Mouse (Mus musculus): Measurements from ENCODE around the gene Mta1.

Gene Mta1

DNA sequence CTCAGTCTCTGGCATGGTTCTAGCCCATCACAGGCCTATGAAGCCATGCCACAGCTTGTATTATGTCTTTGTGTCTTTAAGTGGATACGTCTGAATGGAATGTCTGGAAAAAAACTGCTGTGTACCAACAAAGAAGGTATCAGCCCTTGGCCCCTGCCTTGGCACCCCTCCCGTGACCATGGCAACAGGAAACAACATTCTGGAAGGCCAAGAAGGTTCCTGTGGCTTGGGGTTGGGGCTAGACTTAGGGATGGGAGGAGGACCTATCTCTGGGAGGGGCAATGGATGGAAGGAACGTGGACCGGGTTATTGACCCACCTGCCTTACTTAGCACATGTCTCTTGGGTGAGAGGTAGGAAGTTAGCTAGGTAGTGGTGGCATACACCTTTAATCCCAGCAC lies 51.3 kb downstream of the Mta1 start:
- no peak for DNase-seq (ENCODE audit: low spot score)

DNA sequence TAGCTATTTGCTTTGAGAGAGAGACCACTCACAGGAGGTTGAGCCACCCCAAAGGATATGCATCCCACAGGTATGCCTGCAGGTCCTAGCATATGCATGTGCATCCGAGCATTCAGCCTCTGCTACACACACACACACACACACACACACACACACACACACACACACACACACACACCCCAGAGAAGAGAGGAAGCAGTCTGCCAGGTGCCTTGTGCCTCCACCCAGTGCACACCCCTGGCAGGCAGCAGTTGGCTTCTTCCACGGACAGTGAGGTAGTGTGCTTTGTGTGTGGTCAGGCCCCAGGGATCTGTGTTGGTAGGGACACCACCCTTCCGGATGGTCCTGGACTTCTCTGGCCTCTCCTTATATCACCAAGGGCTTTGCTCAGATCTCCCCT lies 51.8 kb downstream of the Mta1 start:
- DNase-seq (ENCODE audit: low spot score), result no peak

DNA sequence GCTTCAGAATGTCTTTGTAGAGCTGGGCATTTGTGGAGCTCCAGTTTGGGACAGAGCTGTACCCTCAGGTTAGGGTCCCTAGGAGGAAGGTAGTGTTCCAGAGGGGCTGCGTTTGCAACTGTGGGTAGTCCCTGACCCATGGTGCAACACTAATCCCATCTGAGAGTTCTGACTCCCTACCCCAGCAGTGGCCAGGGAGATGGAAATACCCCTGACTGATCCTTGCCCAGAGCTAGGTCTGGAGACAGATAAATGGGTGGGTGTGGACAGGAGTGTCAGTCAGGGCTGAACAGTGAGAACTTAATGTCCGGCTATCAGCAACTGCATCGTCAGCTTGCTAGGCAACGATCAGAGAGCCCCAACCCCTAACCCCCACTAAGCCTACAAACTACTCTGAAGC lies 52.5 kb downstream of the Mta1 start:
- DNase-seq (ENCODE audit: low spot score), result no peak

DNA sequence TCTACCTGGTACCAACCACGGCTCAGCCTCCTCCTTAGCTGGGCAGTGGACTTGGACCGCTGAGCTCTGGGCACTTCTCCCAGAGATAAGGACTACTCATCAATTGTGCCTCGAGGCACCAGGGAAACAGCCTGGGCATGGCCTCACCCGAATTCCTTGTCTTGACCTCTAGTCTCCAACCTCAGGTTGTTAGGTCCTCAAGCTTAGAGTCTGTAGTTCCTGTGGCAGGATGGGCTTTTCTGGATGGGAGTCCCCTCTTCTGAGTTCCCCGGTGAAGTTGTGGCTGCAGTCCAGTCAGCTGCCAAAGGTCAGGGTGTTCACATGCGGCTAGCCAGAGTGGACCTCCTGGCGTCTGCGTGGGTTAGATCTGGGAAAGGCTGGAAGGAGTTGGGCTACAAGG lies 53.0 kb downstream of the Mta1 start:
- no peak for DNase-seq (ENCODE audit: low spot score)

DNA sequence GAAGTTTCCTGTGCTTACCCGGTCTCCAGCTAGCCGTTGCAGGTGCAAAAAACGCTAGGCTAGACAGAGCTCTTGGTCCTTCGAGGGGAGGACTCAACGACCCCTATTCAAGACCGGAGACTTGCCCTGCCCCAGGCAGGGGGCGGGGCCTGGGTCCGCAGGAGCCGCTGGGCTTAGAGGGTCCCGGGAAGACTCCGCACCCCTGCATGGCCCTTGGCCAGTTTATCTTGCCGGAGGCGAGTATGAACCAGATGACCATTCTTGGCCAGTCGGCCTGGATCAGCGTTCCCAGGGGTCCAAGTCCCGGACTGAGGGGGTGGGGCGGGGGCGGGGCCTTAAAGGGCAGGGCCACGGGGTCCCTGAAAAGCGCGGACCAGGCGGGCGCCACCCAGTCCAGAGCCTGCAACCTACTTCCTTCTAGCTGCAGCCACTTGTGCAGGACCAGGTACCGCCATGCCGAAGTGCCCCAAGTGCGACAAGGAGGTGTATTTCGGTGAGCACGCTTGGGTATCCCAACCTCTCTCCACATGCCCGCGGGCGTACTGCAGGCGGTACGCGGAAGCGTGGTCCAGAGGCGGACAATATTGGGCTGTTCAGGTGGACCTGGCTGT lies 53.7 kb downstream of the Mta1 start:
- DNase-seq (ENCODE audit: low spot score), result peak; percentile 45

DNA sequence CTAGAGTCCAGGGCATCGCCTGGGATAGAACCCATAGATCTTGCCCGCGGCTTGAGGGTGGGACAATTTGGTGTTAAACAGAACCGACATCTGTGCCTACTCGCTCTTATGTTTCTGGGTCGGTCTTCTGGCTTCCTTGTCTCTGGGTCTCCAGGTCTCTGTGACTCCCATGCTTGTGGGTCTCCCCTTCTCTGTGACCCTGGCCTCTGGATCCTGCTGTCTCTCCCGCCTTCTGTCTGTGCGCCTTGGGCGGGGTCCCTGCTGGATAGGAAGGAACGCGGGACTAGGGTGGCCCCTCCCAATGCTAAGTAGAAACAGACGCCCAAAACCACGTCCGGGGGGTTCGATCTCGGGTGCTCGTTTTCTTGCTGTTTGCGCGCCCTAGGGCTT lies 54.2 kb downstream of the Mta1 start:
- no peak for DNase-seq (ENCODE audit: low spot score)

DNA sequence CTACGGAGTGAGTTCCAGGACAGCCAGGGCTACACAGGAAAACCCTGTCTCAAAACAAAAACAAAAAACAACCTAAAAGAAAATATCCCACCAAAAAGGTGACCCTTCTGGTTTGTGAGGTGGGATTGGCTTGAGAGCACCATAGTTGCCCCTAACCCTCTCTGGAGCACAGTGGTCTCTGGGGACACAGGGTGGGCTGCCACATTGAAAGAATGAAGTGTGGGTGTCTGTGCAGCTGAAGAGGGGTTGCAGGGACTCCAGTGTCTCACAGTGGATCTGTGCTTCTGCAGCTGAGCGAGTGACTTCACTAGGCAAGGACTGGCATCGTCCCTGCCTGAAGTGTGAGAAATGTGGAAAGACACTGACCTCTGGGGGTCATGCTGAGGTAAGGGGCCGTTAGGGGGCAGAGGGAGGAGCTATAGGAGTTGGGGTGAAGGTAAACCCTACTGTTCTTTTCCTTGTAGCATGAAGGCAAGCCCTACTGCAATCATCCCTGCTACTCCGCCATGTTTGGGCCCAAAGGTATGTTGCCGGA lies 55.0 kb downstream of the Mta1 start:
- no peak for DNase-seq (ENCODE audit: low spot score)

DNA sequence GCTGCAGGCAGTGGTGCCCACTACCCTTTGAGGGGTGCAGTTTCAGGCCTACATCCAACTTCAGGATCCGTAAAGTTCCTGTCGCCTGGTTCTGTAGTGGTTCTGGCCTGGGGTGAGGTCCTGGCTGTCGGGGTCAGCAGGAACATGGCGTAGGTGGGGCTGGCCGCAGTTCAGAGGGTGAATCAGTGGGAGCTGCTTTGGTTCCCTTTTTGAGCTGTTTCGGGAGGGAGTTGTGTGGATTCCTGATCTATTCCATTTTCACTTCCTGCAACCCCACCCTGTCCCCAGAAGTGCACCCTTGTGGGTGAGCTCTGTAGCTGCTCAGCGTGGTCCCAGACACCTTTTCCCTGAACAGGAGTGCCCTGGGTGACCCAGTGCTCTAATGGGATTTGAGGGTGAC lies 55.9 kb downstream of the Mta1 start:
- no peak for DNase-seq (ENCODE audit: low spot score)

DNA sequence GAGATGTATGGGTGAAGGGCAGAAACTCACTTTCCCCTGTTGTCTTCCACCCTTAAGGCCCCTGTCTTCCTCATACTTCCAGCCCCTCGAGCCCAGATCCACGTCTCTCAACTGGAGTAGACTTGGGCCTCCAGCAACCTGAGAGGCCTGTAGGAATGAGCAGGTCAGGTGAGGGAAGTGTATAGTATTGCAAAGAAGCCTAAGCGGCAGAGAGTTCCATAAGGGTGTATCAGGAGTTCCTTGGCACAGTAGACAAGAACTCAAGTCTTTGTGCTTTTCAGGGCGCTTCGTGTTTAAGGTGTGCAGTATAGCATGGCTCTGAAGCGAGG lies 56.6 kb downstream of the Mta1 start:
- no peak for DNase-seq (ENCODE audit: low spot score)

DNA sequence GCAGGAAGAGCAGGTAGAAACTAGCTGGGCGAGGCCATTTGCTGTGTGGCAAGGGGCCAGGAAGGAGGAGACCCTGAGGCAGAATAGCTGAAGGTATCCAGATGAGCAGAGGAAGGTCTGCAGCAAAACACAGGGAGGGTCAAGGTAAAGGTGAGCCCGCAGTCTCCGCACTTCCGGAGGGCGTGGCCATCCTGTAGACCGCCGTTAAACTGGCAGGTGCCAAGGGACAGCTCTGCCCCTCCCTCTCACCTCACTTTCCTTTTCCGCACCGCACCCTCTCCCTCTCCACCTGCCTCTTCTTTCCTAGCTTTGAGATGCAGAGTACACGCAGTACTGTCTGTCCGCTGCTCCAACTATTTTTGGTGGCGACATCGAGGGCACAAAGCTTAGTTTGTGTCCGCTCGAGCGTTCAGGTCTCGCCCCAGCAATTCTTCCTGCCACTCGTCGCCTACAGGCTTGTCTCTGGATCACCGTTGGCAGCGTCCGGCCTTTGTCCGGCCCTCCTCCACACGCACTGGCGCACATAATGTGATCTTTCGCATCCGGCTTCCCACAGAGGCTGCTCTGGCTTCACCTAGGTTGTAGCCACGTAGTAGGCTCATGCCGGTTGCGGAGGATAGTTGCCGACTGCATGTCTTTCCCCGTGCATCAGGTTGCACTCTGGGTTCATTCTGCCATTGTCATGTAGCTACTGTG lies 57.1 kb downstream of the Mta1 start:
- DNase-seq (ENCODE audit: low spot score), result peak; percentile 69

DNA sequence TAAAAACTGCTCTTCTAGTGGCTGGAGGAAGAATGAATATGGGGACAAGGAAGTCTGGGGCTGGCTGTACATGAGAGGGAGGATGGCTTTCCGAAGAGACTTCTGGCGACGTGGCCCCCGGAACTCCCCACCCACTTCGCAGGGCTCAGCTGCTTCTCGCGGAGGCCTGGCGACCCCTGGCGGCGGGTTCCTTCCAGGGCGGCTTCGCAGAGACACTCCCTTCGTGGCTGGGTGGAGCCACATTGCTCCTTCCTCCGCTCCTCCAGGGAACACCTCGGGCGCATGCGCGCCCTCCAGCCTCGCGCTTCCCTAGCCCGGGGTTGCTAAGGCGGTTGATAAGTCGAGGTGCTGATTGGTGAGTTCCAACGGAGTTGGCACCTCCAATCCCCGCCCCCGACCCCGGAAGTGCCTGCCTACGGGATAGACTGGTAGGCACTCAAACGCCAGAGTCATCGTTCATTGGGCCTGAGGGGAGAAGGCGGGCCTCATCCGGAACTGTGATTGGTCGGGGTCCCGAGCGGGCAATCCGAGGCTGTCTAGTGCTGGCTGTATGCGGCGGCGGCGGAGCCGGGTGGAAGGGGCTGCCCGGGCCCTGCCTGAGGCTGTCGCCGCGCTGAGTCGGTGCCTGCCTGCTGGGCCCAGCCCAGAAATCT lies 57.9 kb downstream of the Mta1 start, which contains the start of gene Tedc1:
Gene Tedc1 (plus strand): TSS at position 535 of the 653 bp plus-strand sequence.
- peak; percentile 99 for DNase-seq (ENCODE audit: low spot score)

DNA sequence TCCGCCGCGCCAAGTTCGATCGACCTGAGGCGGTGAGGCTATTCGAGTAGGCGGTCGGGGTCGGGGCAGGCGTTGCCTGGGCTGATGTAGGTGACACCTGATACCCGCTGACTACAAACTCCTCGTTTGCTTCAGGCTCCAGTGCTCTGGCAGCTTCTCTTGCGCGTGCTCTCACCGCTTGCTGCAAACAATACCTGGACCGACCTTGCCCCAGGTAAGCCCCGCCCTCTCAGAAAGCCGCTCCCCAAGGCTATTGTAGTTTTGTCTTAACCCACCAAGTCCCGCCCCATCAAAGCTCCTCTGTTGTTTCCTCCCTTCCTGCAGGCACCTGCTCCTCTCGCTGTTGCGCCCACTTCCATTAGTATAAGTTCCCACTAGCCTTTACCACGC lies 58.5 kb downstream of the Mta1 start:
- no peak for DNase-seq (ENCODE audit: low spot score)

DNA sequence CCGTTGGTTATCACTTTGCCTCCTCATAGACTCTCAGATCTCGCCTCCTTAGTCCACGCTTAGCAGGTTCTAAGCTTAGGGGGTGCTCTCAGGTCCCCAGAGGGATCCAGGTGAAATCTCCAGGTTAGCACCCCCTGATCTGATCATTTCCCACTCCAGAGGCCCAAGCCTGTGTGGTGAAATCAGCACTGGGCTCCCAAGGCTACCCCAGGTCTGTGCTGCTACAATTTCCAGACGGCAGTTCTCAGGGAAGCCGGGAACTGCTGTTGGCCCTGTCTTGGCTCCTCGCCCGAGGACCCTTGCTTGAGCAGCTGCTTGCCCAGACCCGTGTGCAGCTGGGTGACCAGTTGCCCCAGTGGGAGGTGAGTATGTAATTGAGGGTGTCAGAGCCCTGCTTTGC lies 58.9 kb downstream of the Mta1 start:
- no peak for DNase-seq (ENCODE audit: low spot score)

DNA sequence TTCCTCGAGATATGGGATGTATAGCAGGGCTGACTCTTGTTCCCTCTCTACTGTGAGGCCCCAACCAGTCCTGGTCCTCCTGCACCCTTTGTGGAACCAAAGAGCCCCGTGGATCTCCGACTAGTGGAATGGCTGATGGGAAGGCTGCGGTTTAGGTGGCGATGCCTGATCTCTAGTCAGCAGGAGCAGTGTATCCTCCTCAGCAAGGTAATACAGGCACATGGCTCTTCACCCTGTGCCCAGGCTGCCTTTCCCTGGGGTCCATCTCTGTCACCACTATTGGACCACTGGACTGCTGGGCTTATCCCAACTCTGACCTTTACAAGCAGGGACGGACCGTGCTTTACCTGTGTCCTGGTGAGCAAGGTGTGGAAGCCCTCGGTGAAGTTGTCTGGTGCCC lies 59.4 kb downstream of the Mta1 start:
- DNase-seq (ENCODE audit: low spot score), result no peak

DNA sequence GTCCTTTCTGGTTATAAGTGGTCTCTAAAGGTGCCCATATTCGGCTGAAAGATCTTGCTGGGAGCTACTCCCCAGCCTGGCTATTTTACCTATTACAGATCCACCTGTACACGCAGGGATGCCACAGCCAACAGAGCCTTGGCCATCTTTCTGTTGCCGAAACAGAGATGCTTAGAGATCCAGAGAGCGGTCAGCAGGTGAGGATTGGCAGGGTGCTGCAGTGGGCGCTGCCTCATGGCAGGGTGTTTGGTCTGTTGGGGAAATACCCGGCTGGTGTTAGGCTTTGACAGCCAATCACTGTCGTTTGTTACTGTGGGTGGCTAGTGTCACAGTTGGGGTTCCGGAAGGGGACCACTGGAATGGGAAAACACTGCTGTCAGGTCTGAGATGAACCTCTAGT lies 59.9 kb downstream of the Mta1 start:
- no peak for DNase-seq (ENCODE audit: low spot score)

DNA sequence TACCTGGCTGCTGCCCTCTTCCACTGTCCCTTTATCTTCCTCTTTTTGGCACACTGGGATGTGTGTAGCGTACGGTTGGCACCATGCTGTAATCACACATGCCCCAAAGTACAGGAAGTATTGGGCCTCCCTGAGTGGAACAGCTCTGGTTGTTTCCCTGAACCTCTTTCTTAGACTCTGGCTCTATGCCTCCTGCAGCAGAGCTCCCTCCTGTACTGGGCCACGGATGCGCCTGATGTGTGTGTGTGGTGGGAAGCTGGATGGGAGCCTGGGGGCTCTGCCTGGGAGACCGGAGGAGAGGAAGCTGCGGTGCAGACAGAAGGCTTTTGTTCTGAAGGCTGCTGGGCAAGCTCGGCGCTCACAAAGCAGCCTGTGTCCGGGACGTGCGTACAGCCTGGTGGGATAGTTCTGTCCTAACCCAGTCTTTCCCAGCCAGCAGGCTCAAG lies 65.5 kb downstream of the Mta1 start:
- no peak for DNase-seq (ENCODE audit: low spot score)

DNA sequence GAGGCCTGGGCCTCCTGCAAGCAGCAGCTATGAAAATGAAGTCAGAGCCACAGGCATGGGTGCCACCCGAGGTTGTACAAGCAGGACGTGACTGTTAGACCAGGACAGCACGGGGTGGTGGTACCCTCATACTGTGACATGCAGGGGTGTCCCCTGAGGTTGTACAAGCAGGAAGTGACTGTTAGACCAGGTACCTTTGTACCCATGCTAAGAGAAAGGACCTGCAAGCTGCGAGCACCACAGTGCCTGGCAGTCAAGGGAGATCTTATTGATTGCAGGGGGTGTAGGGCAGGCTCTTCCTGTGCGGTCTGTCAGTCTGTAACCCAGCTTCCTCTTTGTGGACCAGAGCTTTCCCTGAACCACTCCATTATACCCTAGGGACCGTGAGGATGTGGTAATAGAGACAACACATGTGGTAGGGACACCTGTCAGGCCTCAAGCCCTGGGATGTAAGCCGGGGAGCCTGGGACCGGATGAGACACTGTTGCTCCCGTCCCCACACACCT lies 70.0 kb downstream of the Mta1 start:
- no peak for DNase-seq (ENCODE audit: low spot score)

DNA sequence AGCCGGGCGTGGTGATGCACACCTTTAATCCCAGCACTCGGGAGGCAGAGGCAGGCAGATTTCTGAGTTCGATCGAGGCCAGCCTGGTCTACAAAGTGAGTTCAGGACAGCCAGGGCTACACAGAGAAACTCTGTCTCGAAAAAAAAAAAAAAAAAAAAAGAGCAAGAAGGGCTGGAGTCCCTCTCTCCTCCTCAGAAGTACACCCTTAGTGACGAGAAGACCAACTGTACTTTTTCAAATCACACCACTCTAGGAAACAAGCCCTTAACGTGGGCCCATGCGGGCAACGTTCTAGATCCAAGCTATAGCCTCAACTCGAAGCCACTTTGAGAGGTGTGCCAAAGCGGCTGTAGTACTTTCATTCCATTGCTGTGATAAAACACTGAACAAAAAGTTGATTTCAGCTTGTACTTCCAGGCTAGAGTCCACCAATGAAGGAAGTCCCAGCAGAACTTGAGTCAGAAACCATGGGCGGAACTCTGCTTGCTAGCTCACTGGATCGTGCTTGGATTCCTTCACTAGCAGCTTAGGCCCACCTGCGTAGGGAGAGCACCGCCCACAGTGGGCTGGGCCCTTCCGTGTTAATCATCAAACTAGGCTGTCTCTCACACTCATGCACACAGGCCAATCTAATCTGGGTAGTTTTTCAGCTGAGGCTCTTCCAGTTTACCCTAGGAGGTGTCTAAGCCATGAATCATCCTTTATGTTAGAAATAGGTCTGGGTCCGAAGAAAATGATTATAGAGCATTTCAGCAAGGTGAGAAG lies 79.1 kb downstream of the Mta1 start:
- no peak for DNase-seq (ENCODE audit: low spot score)

DNA sequence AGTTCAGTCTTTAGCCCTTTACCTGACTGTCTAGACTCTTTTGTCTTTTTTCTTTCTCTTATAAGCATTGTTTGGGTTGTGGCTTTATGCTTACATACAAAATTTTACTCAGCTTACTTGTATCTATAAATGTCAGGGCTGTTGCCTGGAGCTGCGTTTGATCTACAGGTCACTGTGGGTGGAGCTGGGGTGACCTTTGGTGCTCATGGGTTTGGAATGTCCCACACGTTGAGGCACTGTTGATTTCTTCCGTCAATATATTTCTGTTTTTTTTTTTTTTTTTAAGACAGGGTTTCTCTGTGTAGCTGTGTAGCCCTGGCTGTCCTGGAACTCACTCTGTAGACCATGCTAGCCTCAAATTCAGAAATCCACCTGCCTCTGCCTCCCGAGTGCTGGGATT lies 82.9 kb downstream of the Mta1 start:
- no peak for DNase-seq (ENCODE audit: low spot score)

DNA sequence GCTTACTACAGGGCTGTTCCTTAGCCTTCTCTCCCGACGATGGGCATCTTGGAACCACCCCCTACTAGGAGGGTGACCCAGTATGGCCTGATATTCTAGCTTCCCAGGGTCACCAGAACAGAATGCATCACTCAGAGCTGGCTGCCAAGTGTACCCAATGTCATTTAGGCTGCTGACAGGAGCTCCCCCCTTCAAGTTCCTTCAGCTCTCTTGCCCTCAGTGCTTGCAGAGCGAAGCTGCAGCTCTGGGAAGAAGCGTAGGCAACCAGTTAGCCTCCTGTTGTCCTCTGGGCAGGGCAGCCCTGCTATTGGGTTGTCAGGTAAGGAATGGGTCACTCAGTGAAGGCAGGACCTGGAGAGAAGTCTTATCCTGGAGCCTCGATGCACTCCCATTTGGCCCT lies 86.9 kb downstream of the Mta1 start:
- no peak for DNase-seq (ENCODE audit: low spot score)

DNA sequence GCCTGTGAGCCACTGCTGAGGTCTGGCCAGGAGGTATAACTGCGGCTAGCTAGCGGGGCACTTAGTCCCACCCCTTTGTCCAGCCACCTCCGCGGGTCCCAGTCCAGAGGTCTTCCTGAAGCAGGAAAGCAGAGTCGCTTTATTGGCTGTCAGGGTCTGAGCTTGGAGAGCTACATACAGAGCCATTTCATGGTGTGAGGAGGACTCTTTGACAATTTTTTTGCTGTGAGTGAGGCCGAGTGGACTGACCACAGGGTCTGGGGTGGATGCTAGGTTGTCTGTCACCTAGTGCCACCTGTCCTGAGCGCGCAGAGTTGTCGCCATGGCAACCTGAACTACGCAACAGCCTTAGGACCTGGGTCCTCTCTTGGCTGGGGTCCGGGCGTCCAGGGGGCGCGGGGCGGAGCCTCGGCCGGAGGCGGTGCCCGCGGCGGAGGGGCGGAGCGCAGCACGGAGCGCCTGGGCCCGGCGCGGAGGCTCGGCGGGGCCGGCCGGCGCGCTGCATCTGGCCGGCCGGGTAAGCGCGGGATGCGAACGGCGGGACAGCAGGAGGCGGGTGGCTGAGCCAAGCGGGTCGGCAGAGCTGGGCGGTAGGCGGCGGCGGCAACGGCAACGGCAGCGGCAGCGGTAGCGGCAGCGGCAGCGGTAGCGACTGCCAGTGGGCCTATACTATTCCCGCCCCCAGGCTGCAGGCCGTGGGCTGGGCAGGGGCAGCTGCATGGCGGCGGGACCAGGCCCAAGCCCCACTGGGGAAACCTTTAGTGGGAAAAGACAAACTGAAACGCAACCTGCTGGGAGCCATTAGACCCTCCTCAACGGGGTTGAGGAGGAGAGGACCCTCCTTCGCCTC lies 87.6 kb downstream of the Mta1 start, which contains the start of gene Tmem121:
Gene Tmem121 (plus strand): TSS at position 489 of the 850 bp plus-strand sequence.
- peak; percentile 69 for DNase-seq (ENCODE audit: low spot score)
